Mouse (Mus musculus): ENCODE measurements at regions not wholly inside any gene's neighbourhood (a gene's known extent, or its start where the extent isn't known, plus 50 kb on each side); places are given as distances from the start of the nearest gene placed in this dataset.

DNA sequence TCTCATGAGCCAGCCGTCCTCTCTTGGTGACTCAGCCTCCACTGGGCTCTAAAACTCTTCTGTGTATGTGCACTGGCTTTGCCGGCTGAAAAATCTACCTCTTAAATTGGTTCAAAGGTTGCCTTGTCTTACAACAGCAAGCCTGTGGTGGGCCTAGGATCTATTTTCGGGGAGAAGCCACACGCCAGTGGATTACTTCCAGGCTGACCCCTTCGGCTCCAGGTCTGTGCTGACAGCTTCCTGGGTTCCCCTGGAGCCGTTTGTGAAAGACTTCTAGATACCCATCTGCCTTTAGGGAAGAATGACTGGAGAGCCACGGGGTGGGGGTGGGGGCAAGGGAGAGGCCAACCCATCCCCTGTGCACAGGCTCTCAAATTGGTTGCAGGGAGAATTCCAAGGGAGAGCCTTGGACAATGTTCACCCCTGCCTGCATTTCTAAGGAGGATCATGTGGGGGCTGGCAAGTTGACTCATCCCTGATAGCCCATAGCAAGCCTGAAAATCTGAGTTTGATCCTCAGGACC lies 90.3 kb downstream of the Smim20 start:
- no peak overlapping the region for H3K9ac ChIP-seq (replicated peaks; ENCODE audit: low read depth, low read length)
- no peaks in the 10 kb centered on the region for H3K9me3 ChIP-seq (ENCODE audit: control insufficient read depth, low read length)
- WGBS, result 80% methylated on average over 7 of the region's 7 CpGs
- H3K27ac ChIP-seq (ENCODE audit: low read depth, low read length), result no peak overlapping the region
- H3K4me1 ChIP-seq (ENCODE audit: control insufficient read depth, insufficient read depth, low read length), result no peaks in the 10 kb centered on the region
- no peak overlapping the region for H3K4me2 ChIP-seq (ENCODE audit: low read depth, low read length)
- H3K4me3 ChIP-seq (ENCODE audit: low read depth, low read length), result no peak overlapping the region
- H3K36me3 ChIP-seq (ENCODE audit: control insufficient read depth, insufficient read depth, low read length), result no peaks in the 10 kb centered on the region
- H3K27me3 ChIP-seq (ENCODE audit: control insufficient read depth, insufficient read depth, low read length), result no peaks in the 10 kb centered on the region
- no peak for ATAC-seq (ENCODE audit: low read depth)

DNA sequence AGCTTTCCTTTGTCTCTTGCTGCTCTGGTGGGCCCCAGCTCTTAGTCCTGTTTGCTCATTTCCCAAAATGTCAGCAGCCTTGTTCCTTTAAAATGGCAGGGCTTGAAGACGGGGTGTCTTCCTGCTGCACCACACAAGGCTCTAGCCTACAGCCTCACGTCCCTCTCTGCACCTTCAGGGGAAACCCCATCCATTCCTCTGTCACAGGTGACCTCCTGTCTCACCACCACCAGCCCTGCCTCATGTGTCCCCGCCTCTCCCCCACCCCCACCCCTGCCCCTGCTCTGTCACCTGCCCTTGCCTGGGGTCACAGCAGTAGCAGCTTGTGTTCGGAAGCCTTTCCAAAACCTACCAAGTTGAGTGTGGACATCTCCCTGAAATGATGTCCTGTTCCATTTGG lies 91.3 kb downstream of the Smim20 start:
- Histone ChIP-seq H3K9ac (replicated peaks; ENCODE audit: low read depth, low read length) (no peak overlapping the region), H3K4me2 (ENCODE audit: low read depth, low read length) (no peak overlapping the region), H3K27ac (ENCODE audit: low read depth, low read length) (no peak overlapping the region), H3K4me1 (ENCODE audit: control insufficient read depth, insufficient read depth, low read length) (no peaks in the 10 kb centered on the region), H3K4me3 (ENCODE audit: low read depth, low read length) (no peak overlapping the region), H3K9me3 (ENCODE audit: control insufficient read depth, low read length) (no peaks in the 10 kb centered on the region), H3K27me3 (ENCODE audit: control insufficient read depth, insufficient read depth, low read length) (no peaks in the 10 kb centered on the region), H3K36me3 (ENCODE audit: control insufficient read depth, insufficient read depth, low read length) (no peaks in the 10 kb centered on the region)
- no peak for ATAC-seq (ENCODE audit: low read depth)
- 71% methylated on average over 4 of the region's 4 CpGs for WGBS

DNA sequence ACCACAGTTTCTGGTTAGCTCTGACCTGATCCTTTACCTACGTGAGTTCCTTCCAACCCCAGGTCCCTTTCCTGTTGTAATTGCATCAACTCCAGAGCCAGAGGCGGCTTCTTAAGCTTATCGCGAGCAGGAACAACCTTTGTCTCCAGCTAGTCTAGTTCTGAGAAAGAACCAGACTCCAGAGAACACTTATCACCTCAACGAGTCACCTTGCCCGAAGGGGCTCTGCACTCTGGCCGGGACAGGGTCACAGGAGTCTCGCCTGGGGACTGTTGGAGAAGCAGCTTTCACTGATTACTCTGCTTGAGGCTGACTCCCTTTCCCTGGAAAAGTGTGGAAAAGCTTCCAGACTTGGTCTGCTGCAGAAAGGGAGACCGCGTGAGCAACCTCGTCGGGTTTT lies 93.0 kb downstream of the Smim20 start:
- Histone ChIP-seq H3K9ac (replicated peaks; ENCODE audit: low read depth, low read length) (no peak overlapping the region), H3K27me3 (ENCODE audit: control insufficient read depth, insufficient read depth, low read length) (no peaks in the 10 kb centered on the region), H3K9me3 (ENCODE audit: control insufficient read depth, low read length) (no peaks in the 10 kb centered on the region), H3K27ac (ENCODE audit: low read depth, low read length) (no peak overlapping the region), H3K4me3 (ENCODE audit: low read depth, low read length) (no peak overlapping the region), H3K4me2 (ENCODE audit: low read depth, low read length) (no peak overlapping the region), H3K36me3 (ENCODE audit: control insufficient read depth, insufficient read depth, low read length) (no peaks in the 10 kb centered on the region), H3K4me1 (ENCODE audit: control insufficient read depth, insufficient read depth, low read length) (no peaks in the 10 kb centered on the region)
- no peak for ATAC-seq (ENCODE audit: low read depth)
- whole genome bisulfite sequencing, result 93% methylated on average over 12 of the region's 12 CpGs

DNA sequence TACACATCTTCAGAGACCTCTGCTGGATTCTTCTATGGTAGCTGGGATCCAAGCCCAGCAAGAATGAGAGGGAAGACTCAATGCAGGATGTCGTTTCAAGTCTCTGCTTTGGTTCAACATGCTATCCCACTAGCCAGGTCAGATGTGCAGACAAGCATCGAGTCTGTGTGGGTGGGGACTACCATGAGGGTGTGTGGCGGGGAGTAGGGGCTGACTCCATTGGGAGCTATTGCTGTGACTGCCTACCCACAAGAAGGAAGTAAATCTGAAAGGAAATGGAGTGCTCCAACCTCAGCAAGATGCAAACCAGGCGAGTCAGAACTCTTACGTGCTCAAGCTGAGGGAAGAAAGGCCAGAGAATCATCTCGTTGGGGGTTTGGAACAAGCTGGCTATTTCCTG lies 94.4 kb downstream of the Smim20 start:
- Histone ChIP-seq H3K9me3 (ENCODE audit: control insufficient read depth, low read length) (no peaks in the 10 kb centered on the region), H3K9ac (replicated peaks; ENCODE audit: low read depth, low read length) (no peak overlapping the region), H3K27me3 (ENCODE audit: control insufficient read depth, insufficient read depth, low read length) (no peaks in the 10 kb centered on the region), H3K36me3 (ENCODE audit: control insufficient read depth, insufficient read depth, low read length) (no peaks in the 10 kb centered on the region), H3K27ac (ENCODE audit: low read depth, low read length) (no peak overlapping the region), H3K4me1 (ENCODE audit: control insufficient read depth, insufficient read depth, low read length) (no peaks in the 10 kb centered on the region), H3K4me3 (ENCODE audit: low read depth, low read length) (no peak overlapping the region), H3K4me2 (ENCODE audit: low read depth, low read length) (no peak overlapping the region)
- WGBS, result 87% methylated on average over 6 of the region's 6 CpGs
- ATAC-seq (ENCODE audit: low read depth), result no peak

DNA sequence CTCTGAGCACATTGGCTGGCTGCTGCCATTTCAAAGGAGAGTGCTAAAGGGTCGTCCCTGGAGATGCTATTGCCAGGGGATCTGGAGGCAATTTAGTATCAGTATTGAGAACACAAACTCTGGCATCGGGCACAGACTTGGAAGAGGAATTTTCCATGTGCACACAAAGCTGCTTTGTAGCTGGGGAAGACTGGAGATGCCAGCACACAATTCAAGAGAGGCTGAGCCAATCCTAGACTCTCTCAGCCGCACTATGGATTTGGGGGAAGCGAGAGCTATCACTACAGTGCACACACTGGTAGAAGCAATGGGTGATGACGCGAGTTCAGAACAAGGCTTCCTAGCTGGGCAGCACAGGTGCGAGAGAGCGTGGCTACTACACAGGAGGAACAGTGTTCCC lies 97.0 kb downstream of the Smim20 start:
- Histone ChIP-seq H3K27ac (ENCODE audit: low read depth, low read length) (no peak overlapping the region), H3K4me2 (ENCODE audit: low read depth, low read length) (no peak overlapping the region), H3K36me3 (ENCODE audit: control insufficient read depth, insufficient read depth, low read length) (no peaks in the 10 kb centered on the region), H3K4me1 (ENCODE audit: control insufficient read depth, insufficient read depth, low read length) (no peaks in the 10 kb centered on the region), H3K9me3 (ENCODE audit: control insufficient read depth, low read length) (no peaks in the 10 kb centered on the region), H3K9ac (replicated peaks; ENCODE audit: low read depth, low read length) (no peak overlapping the region), H3K27me3 (ENCODE audit: control insufficient read depth, insufficient read depth, low read length) (no peaks in the 10 kb centered on the region), H3K4me3 (ENCODE audit: low read depth, low read length) (no peak overlapping the region)
- 70% methylated on average over 8 of the region's 8 CpGs for WGBS
- ATAC-seq (ENCODE audit: low read depth), result peak; percentile 51; the same call in 1 of the 2 replicates

DNA sequence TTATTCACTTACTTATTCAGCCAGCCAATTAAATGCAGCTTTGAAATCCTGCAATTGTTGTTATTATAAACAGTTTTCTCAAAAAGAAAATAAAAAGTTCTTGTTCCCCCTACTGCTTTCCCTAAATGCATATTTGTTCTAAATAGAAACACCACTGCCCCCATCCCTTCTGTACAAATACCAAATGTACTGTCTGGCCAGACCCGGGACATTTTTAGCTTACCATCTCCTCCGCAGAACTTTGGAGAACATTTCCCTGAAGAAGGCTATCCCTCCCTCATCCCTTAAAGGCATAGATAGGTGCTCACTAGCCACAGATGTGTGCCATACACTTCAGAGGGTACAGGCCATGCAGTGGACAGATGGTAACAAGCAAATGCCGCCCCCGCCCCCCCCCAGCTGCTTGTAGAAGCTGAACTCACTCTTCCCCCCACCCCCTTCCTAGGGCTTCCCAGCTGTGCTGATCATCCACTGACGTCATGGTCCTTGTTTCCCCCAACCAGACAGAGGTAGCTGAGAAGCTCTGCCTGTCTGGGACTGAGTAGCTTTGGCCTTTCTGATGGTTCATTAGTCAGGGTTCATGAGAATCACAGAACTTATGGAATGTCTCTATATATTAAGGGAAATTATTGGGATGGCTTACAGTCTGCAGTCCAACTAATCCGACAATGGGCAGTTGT lies 98.9 kb upstream of the Rbpj start:
- H3K27me3 ChIP-seq (ENCODE audit: control insufficient read depth, insufficient read depth, low read length), result no peaks in the 10 kb centered on the region
- no peaks in the 10 kb centered on the region for H3K9me3 ChIP-seq (ENCODE audit: control insufficient read depth, low read length)
- H3K9ac ChIP-seq (replicated peaks; ENCODE audit: low read depth, low read length), result no peak overlapping the region
- no peak for ATAC-seq (ENCODE audit: low read depth)
- no peak overlapping the region for H3K4me2 ChIP-seq (ENCODE audit: low read depth, low read length)
- no peak overlapping the region for H3K4me3 ChIP-seq (ENCODE audit: low read depth, low read length)
- H3K4me1 ChIP-seq (ENCODE audit: control insufficient read depth, insufficient read depth, low read length), result no peaks in the 10 kb centered on the region
- WGBS, result 78% methylated on average over 6 of the region's 6 CpGs
- no peak overlapping the region for H3K27ac ChIP-seq (ENCODE audit: low read depth, low read length)
- no peaks in the 10 kb centered on the region for H3K36me3 ChIP-seq (ENCODE audit: control insufficient read depth, insufficient read depth, low read length)

DNA sequence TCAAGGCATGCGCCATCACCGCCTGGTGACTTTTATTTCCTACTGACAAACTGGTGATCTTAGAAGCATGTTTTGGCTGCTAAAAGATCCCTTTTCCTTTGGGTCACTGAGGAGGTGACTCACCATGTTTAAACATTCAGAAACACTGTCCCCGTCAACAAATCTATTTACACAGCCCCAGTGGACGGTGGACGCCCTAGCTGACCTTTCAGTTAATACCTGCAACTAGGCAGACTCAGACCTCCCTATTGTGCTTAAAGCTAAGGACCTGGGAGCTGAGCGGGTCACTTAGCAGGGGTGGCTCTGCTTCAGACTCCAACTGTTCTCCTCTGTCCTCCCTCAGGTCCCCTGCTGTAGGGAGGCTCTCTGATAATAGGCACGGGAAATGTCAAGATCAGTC lies 95.7 kb upstream of the Rbpj start:
- H3K36me3 ChIP-seq (ENCODE audit: control insufficient read depth, insufficient read depth, low read length), result no peaks in the 10 kb centered on the region
- no peaks in the 10 kb centered on the region for H3K9me3 ChIP-seq (ENCODE audit: control insufficient read depth, low read length)
- H3K4me3 ChIP-seq (ENCODE audit: low read depth, low read length), result no peak overlapping the region
- no peak for ATAC-seq (ENCODE audit: low read depth)
- WGBS, result 91% methylated on average over 7 of the region's 7 CpGs
- no peaks in the 10 kb centered on the region for H3K4me1 ChIP-seq (ENCODE audit: control insufficient read depth, insufficient read depth, low read length)
- H3K4me2 ChIP-seq (ENCODE audit: low read depth, low read length), result no peak overlapping the region
- H3K27ac ChIP-seq (ENCODE audit: low read depth, low read length), result no peak overlapping the region
- H3K27me3 ChIP-seq (ENCODE audit: control insufficient read depth, insufficient read depth, low read length), result no peaks in the 10 kb centered on the region
- no peak overlapping the region for H3K9ac ChIP-seq (replicated peaks; ENCODE audit: low read depth, low read length)

DNA sequence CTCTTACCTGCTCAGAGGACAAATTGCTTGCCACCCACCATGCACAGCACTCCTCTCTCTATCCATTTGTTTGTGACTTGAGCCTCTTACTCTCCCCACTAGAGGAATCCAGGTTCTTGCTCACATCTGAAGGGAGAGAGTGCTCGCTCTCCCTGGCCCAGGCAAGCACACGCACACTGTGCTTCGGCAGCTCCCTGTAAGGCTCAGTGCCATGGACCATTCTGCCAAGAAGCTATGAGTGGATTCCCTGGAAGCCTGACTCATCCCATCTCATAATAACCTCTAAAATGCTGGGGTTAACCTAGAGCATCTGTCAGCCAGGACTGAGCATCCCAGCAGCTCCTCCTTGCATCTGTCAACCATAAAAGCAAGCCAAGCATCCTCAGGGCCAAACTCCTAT lies 94.3 kb upstream of the Rbpj start:
- Histone ChIP-seq H3K9me3 (ENCODE audit: control insufficient read depth, low read length) (no peaks in the 10 kb centered on the region), H3K4me1 (ENCODE audit: control insufficient read depth, insufficient read depth, low read length) (no peaks in the 10 kb centered on the region), H3K27ac (ENCODE audit: low read depth, low read length) (no peak overlapping the region), H3K4me2 (ENCODE audit: low read depth, low read length) (no peak overlapping the region), H3K27me3 (ENCODE audit: control insufficient read depth, insufficient read depth, low read length) (no peaks in the 10 kb centered on the region), H3K9ac (replicated peaks; ENCODE audit: low read depth, low read length) (no peak overlapping the region), H3K36me3 (ENCODE audit: control insufficient read depth, insufficient read depth, low read length) (no peaks in the 10 kb centered on the region), H3K4me3 (ENCODE audit: low read depth, low read length) (no peak overlapping the region)
- 88% methylated on average over 3 of the region's 3 CpGs for WGBS
- no peak for ATAC-seq (ENCODE audit: low read depth)

DNA sequence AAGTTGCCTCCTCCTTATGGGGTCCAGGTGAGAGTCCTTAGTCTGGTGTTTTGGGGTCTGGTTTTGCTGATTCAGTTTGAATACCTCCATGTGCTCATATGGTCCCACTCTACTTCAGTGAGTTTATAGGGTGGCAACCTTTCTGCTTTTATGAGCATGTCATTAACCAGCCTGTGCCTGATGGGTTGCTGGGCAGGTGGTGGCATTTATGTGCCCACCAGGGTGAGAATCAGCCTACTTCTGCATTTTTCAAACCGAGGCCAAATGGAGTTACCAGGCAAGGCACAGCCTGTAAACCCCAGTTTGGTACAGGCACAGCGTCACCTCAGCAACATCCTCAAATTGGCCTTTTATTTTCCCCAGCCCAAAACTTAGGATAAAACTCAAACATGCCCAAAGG lies 92.6 kb upstream of the Rbpj start:
- Histone ChIP-seq H3K27me3 (ENCODE audit: control insufficient read depth, insufficient read depth, low read length) (no peaks in the 10 kb centered on the region), H3K4me3 (ENCODE audit: low read depth, low read length) (no peak overlapping the region), H3K4me1 (ENCODE audit: control insufficient read depth, insufficient read depth, low read length) (no peaks in the 10 kb centered on the region), H3K36me3 (ENCODE audit: control insufficient read depth, insufficient read depth, low read length) (no peaks in the 10 kb centered on the region), H3K9me3 (ENCODE audit: control insufficient read depth, low read length) (no peaks in the 10 kb centered on the region), H3K27ac (ENCODE audit: low read depth, low read length) (no peak overlapping the region), H3K4me2 (ENCODE audit: low read depth, low read length) (no peak overlapping the region), H3K9ac (replicated peaks; ENCODE audit: low read depth, low read length) (no peak overlapping the region)
- 78% methylated on average over 2 of the region's 2 CpGs for WGBS
- no peak for ATAC-seq (ENCODE audit: low read depth)

Measured in neural tube, embryonic 14.5 days (tissue).